Mouse (Mus musculus) monocyte, adult 2 months (primary cell): ENCODE results near the gene Smoc1.

Source experiments
- DNase-seq, 2 experiments: peaks; one replicate each; pipeline ENCODE4 v3.0.0; 2022; ENCODE audit warnings: low spot score in 2 of 2, low read depth in 1 of 2

Smoc1 gene

GRCm38 (mm10) chr12:81024407-81024806 lies 2.2 kb upstream of the Smoc1 start:
- DNase-seq, result no peak

DNA sequence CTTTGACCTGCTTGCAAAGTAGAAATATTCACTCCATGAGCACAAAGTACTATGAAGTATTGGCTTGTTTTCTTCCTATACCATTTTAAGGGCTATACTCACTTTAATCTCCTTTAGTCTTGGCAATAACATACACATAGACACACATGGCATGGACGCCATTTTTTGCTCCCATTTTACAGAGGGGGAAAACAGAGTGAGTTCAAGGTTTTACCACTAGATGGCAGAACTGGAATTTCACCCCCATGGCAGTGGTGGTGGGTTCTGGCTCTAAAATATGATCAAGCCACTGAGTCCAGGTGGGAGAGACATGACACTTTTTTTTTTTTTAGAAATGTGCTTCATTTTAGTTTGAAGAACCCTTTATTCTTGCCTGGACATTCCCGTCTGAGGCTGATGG lies 1.6 kb upstream of the Smoc1 start:
- no peak for DNase-seq

- no peak for DNase-seq
Observed at GRCm38 (mm10) chr12:81026995-81027942, 661 bp downstream of the Smoc1 start.

DNA sequence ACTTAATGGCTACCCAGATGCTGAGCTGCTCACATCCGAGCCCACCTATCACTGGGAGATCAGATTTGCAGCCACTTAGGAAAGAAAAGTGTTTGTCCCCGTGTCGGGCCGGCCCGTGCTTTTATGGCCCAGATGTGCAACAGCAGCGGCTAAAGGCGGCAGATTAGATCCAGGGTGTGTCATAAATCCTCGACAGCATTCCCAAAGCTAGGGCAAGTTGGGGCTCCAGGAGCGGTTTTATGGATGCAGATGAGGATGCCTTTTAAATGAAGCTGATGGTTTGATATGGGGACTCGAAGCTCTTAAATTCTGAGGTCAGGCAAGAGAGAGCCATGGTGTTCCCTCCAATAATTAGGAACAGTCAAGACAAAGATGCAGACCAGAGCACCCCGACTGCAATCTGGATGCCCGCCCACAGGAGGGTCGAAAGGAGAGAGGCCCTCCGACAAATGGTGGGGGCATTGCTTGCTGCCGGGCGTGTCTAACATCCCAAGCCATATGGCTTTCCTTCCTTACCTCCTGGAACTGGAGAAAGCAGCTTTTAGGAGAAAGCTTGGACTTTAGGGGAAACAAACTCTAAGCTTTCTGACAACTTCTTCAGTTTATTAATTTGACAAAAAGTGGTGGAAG lies 1.8 kb downstream of the Smoc1 start:
- no peak for DNase-seq

GRCm38 (mm10) chr12:81029731-81030130 lies 3.1 kb downstream of the Smoc1 start:
- DNase-seq, result no peak

GRCm38 (mm10) chr12:81031579-81031978 lies 5.0 kb downstream of the Smoc1 start:
- no peak for DNase-seq

- DNase-seq, result no peak
Observed at GRCm38 (mm10) chr12:81033389-81034041, 6.9 kb downstream of the Smoc1 start.

DNA sequence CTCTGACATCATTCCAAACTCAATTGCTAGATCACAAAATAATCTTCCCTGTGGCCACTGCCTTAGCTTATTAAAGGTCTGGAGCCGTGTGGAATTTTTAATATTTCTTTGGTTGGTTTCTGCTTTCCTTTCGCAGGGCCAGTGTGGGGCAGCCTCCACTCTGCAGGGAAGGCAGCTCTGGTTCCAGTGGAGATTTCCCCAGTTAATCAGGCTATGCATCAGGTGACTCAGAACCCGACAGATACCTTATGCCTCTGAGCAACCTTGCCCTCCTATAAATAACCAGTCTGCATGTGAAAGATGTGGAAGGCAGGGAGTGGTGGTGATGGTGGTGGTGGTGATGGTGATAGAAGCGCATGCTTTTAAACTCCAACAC lies 7.4 kb downstream of the Smoc1 start:
- DNase-seq, result no peak

GRCm38 (mm10) chr12:81035850-81036249 lies 9.2 kb downstream of the Smoc1 start:
- no peak for DNase-seq

DNA sequence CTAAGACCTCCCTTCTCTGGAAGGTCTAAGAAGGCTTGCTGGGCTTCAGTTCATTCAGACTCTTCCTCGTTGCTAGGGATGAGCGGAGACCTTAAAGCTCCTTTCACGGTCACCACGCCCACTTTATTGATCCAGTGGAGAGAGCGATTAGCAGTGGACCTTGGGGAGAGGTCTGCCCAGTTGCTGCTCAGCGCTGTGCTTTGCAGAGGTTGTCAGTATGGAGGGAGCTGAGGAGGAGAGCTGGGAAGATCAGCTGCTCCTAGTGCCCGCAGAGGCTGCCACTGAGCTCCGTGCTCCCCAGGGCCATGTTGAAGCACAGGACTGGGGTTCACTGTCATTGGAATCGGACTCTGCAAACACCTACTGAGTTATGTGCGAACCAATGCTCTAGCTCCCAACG lies 17.0 kb downstream of the Smoc1 start:
- no peak for DNase-seq

DNA sequence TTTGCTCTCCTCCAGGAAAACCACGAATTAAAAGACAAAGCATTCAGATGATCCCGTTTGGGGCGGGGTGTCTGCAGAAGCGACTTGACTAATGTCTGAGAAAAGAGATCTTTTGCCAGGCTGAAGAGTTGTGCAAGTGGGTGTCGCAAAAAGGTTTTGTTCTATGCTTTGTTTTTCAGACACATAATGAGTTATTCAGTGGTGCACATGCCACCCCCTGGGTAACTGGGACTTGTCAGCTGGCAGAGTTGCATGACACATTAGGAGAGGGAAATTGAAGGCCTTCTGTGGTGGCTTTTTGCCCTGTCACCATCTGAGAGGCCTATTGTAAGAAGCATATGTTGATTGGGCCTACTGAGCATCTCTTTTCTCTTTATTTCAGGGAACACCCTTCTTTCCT lies 20.3 kb downstream of the Smoc1 start:
- DNase-seq, result no peak

GRCm38 (mm10) chr12:81049661-81050060 lies 23.1 kb downstream of the Smoc1 start:
- no peak for DNase-seq

DNA sequence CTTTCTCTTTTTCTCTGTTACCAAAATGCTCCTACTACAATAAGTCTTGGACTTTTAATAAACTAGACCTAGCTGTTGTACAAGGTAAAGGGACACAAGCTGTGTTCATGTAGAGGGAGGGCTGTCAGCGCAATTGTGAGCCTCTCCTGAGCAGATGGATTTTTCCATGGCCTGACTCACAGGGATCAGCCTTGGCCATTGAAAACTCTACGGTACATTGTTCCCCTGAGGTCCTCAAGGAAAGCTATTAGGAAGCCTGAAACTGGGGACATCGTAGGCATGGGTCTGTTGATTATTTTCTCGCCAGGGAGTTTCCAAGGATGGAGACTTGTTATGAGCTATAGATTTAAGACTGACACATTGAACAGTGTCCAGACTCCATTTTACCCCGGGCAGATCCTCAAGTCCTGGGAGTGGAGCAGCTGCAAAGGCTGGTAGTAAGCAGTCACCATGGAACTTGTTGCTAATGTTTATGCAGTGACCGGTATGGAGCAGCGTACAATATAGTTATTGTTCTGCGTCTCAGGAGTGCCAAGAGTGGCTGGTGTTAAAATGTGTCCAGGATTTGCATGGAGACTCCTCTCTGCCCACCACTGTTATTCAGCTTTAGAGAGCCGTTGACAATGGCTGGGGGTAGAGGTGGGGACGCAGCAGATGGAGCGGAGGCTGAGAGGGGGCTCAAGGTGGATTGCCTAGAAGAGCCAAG lies 28.5 kb downstream of the Smoc1 start:
- DNase-seq, result no peak

DNA sequence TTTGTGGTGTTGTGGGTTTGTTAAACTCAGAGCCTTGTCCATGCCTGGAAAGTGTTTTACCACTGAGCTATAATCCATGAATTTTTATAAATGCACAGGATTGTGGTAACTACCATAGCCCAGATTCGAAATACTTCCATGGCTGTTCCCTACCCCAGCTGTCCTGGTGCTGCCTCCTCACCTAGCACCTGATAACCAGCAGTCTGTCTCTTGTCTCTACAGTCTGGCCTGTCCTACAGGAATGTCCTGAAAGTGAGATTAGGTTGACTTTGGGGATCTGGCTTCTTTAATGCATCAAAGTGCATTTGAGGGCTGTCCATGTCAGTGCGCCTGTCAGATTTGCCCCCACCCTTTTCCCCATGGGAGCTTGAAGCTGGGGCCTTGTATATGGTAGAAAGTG lies 29.2 kb downstream of the Smoc1 start:
- DNase-seq, result no peak

- no peak for DNase-seq
Observed at GRCm38 (mm10) chr12:81057619-81058018, 31.0 kb downstream of the Smoc1 start.

DNA sequence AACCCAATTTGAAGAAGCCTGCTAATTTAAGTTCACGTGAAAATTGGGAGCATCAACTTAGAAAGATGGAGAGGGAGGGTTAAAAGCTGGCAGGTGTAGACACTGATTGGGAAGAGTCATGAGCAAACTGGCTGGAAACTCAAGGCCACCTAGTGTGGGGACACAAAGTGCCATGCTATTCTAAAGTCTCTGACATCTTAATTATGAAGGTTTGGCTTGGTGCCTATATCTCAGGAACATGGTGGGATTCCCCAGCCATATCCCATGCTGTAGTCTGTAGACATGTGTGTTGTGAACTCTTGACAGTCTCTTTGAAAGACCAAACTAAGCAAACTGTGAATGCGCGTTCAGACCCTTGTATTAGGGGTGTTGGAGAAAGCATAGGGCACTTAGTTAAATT lies 32.0 kb downstream of the Smoc1 start:
- no peak for DNase-seq

- DNase-seq, result no peak
Observed at GRCm38 (mm10) chr12:81061831-81062361, 35.3 kb downstream of the Smoc1 start.

DNA sequence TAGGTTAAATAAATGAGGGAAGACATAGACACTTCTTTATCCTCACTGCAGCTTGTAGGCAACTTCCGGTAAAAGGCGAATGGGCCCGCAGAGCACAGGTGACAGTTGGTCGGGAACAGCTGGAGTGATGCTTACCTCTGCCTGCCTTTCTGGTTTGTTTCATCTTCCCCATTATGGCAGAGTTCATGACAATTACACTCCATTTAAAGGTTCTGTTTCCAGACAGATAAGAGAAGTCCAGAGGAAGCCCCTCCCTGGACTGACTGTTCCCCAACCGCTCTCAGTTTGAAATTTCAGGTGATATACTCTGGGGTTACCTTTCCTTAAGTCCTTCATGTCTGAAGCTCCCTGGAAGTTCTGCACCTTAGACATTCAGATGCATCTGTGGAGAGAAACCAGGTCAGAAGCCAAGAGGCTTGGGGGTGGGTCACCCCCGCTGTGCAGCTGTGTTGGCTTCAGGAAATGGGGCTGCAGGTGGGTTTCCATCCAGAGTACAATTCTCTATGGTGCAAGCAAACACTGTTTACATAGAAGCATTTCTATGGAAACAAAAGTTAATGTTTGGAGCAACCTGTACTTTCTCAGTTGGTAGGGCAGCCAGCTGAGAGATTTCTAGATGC lies 36.8 kb downstream of the Smoc1 start:
- DNase-seq, result no peak

GRCm38 (mm10) chr12:81074139-81074538 lies 47.5 kb downstream of the Smoc1 start:
- DNase-seq, result no peak

GRCm38 (mm10) chr12:81074941-81075340 lies 48.3 kb downstream of the Smoc1 start:
- no peak for DNase-seq
